Mouse (Mus musculus): ENCODE measurements around the gene Shroom3. TPM values are rescaled to one million over a fixed set of nuclear protein-coding genes. Genes with fewer than 3 reads are reported as not detected.
"Not testable (repeated sequence)": the region's sequence is repeated elsewhere in the genome, so short reads cannot be mapped to it uniquely, and the experiment has no call there.

The Shroom3 gene
- polyA plus RNA-seq, 1 experiment from 2014 or later, result 5.0 TPM

- Histone ChIP-seq H3K27me3 (ENCODE audit: low read depth, poor library complexity, severe bottlenecking) (no peaks in the 10 kb centered on the region), H3K9me3 (replicated peaks) (no peaks in the 10 kb centered on the region; the same call in 1 of the 2 replicates), H3K4me3 (no peak overlapping the region), H3K36me3 (peaks cover 20% of the 10 kb centered on the region), H3K27ac (peak overlapping the region; percentile 86), H3K4me1 (peaks cover 31% of the 10 kb centered on the region)
- 67% methylated on average over 9 of the region's 9 CpGs for WGBS
- DNase-seq (ENCODE audit: low spot score), result no peak
These were observed 221.9 kb downstream of the Shroom3 start for GRCm38 (mm10) chr5:92905146-92905545.

GRCm38 (mm10) chr5:92905594-92906008, 222.4 kb downstream of the Shroom3 start:
- Histone ChIP-seq H3K27me3 (ENCODE audit: low read depth, poor library complexity, severe bottlenecking) (no peaks in the 10 kb centered on the region), H3K4me1 (peaks cover 26% of the 10 kb centered on the region), H3K27ac (peak overlapping the region; percentile 86), H3K9me3 (replicated peaks) (no peaks in the 10 kb centered on the region; the same call in 1 of the 2 replicates), H3K4me3 (peak overlapping the region; percentile 19), H3K36me3 (peaks cover 21% of the 10 kb centered on the region)
- WGBS, result 8% methylated on average over 8 of the region's 8 CpGs
- peak; percentile 73 for DNase-seq (ENCODE audit: low spot score)

DNA sequence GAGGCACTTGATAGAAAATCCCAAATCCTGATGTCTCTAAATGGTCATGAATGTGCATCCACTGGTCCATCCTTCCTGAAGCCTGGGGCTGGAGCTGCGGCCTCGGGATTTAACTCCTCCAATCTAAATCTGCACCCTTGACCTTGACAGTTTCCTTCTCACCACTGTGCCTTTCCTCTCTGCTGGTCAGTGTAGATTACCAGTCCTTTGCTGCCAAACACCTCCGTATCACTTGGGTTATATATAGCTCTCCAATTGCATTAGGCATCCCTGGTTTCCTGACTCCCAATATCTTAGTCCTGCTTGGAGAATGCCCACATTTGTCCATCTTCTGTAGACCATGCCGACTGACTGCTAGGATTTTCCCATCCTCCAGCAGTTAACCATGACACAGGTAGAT, 225.0 kb downstream of the Shroom3 start:
- H3K4me1 ChIP-seq, result peaks cover 19% of the 10 kb centered on the region
- H3K36me3 ChIP-seq, result peaks cover 25% of the 10 kb centered on the region

GRCm38 (mm10) chr5:92910838-92911237, 227.6 kb downstream of the Shroom3 start:
- no peak for DNase-seq (ENCODE audit: low spot score)
- no peaks in the 10 kb centered on the region for H3K27me3 ChIP-seq (ENCODE audit: low read depth, poor library complexity, severe bottlenecking)
- H3K27ac ChIP-seq, result no peak overlapping the region
- H3K4me3 ChIP-seq, result no peak overlapping the region
- no peaks in the 10 kb centered on the region; the same call in 1 of the 2 replicates for H3K9me3 ChIP-seq (replicated peaks)
- peaks cover 16% of the 10 kb centered on the region for H3K4me1 ChIP-seq
- WGBS, result 86% methylated on average over 3 of the region's 3 CpGs
- peaks cover 28% of the 10 kb centered on the region for H3K36me3 ChIP-seq

More for the DNA sequence above, 225.0 kb downstream of the Shroom3 start:
- H3K9me3 ChIP-seq (replicated peaks), result no peaks in the 10 kb centered on the region; the same call in 1 of the 2 replicates
- WGBS, result 93% methylated on average over 4 of the region's 4 CpGs
- H3K4me3 ChIP-seq, result no peak overlapping the region
- DNase-seq (ENCODE audit: low spot score), result no peak
- H3K27me3 ChIP-seq (ENCODE audit: low read depth, poor library complexity, severe bottlenecking), result no peaks in the 10 kb centered on the region
- no peak overlapping the region for H3K27ac ChIP-seq

GRCm38 (mm10) chr5:92915421-92915820, 232.2 kb downstream of the Shroom3 start:
- Histone ChIP-seq H3K9me3 (replicated peaks) (no peaks in the 10 kb centered on the region), H3K4me1 (peaks cover 35% of the 10 kb centered on the region), H3K27ac (peak overlapping the region; percentile 68), H3K36me3 (peaks cover 8% of the 10 kb centered on the region; the same call in 1 of the 2 replicates), H3K27me3 (ENCODE audit: low read depth, poor library complexity, severe bottlenecking) (no peaks in the 10 kb centered on the region), H3K4me3 (no peak overlapping the region)
- WGBS, result 10% methylated on average over 10 of the region's 10 CpGs
- DNase-seq (ENCODE audit: low spot score), result no peak

GRCm38 (mm10) chr5:92917755-92918154, 234.5 kb downstream of the Shroom3 start:
- no peaks in the 10 kb centered on the region for H3K9me3 ChIP-seq (replicated peaks)
- peaks cover 35% of the 10 kb centered on the region for H3K4me1 ChIP-seq
- peak overlapping the region; percentile 58 for H3K27ac ChIP-seq

GRCm38 (mm10) chr5:92918170-92918569, 234.9 kb downstream of the Shroom3 start:
- Histone ChIP-seq H3K9me3 (replicated peaks) (no peaks in the 10 kb centered on the region), H3K36me3 (peaks cover 15% of the 10 kb centered on the region), H3K27ac (peak overlapping the region; percentile 58; the same call in 1 of the 2 replicates), H3K4me3 (no peak overlapping the region), H3K27me3 (ENCODE audit: low read depth, poor library complexity, severe bottlenecking) (no peaks in the 10 kb centered on the region), H3K4me1 (peaks cover 35% of the 10 kb centered on the region)
- no peak for DNase-seq (ENCODE audit: low spot score)
- WGBS, result 40% methylated on average over 10 of the region's 10 CpGs

More at GRCm38 (mm10) chr5:92917755-92918154, 234.5 kb downstream of the Shroom3 start:
- DNase-seq (ENCODE audit: low spot score), result no peak
- no peak overlapping the region for H3K4me3 ChIP-seq
- no peaks in the 10 kb centered on the region for H3K27me3 ChIP-seq (ENCODE audit: low read depth, poor library complexity, severe bottlenecking)
- H3K36me3 ChIP-seq, result peaks cover 16% of the 10 kb centered on the region
- 74% methylated on average over 6 of the region's 6 CpGs for WGBS

- no peak for DNase-seq (ENCODE audit: low spot score)
- H3K4me3 ChIP-seq, result no peak overlapping the region
- H3K27ac ChIP-seq, result peak overlapping the region; percentile 58; the same call in 1 of the 2 replicates
- peaks cover 17% of the 10 kb centered on the region for H3K36me3 ChIP-seq
- WGBS, result 67% methylated on average over 9 of the region's 9 CpGs
- H3K27me3 ChIP-seq (ENCODE audit: low read depth, poor library complexity, severe bottlenecking), result no peaks in the 10 kb centered on the region
- no peaks in the 10 kb centered on the region for H3K9me3 ChIP-seq (replicated peaks)
- peaks cover 35% of the 10 kb centered on the region for H3K4me1 ChIP-seq
These were observed 235.6 kb downstream of the Shroom3 start for GRCm38 (mm10) chr5:92918866-92919265.

DNA sequence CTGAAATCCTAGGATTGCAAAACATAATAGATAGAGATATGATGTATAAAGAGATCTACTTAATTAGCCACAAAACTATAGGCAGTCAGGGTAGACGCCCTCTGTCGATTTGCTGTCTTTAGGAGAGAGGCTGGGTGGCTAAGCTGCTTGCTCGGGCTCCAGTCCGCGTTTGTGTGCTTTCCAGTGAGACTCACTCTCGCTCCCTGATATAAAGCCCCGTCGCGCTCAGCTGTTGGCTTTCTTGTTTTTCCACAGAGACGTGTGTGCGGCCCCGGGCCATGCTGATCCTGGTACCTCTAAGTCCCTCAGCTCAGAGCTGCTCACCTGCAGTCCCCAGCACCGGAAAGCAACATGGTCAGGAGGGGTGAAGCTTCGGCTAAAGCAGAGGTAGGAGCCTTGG, 236.2 kb downstream of the Shroom3 start:
- WGBS, result 85% methylated on average over 14 of the region's 14 CpGs
- H3K36me3 ChIP-seq, result peaks cover 17% of the 10 kb centered on the region
- H3K4me1 ChIP-seq, result peaks cover 39% of the 10 kb centered on the region
- H3K9me3 ChIP-seq (replicated peaks), result no peaks in the 10 kb centered on the region
- no peak overlapping the region for H3K4me3 ChIP-seq
- H3K27me3 ChIP-seq (ENCODE audit: low read depth, poor library complexity, severe bottlenecking), result no peaks in the 10 kb centered on the region
- DNase-seq (ENCODE audit: low spot score), result no peak
- peak overlapping the region; percentile 28; the same call in 1 of the 2 replicates for H3K27ac ChIP-seq

- Histone ChIP-seq H3K36me3 (peaks cover 17% of the 10 kb centered on the region), H3K27ac (no peak overlapping the region), H3K27me3 (ENCODE audit: low read depth, poor library complexity, severe bottlenecking) (no peaks in the 10 kb centered on the region), H3K4me3 (no peak overlapping the region), H3K9me3 (replicated peaks) (no peaks in the 10 kb centered on the region), H3K4me1 (peaks cover 38% of the 10 kb centered on the region)
- 94% methylated on average over 8 of the region's 8 CpGs for WGBS
- DNase-seq (ENCODE audit: low spot score), result no peak
These were observed 237.7 kb downstream of the Shroom3 start for GRCm38 (mm10) chr5:92920984-92921383.

DNA sequence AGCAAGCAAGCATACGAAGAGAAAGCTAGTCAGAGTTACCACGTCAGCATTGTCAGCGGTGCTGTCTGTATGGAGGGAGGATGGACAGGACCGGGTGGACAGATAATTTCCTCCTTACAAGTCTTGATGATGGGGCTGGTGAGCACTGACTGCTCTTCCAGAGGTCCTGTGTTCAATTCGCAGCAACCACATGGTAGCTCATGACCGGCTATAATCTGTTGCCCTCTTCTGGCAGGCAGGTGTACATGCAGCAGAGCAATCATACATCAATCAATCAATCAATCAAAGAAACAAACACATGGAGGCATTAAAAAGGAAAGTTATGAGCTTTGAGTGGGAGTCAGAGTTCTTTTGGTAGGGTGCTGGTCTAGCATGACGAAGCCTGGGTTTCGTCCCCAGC, 238.5 kb downstream of the Shroom3 start:
- H3K9me3 ChIP-seq (replicated peaks), result no peaks in the 10 kb centered on the region
- H3K36me3 ChIP-seq, result peaks cover 17% of the 10 kb centered on the region
- 85% methylated on average over 8 of the region's 8 CpGs for WGBS
- H3K4me3 ChIP-seq, result no peak overlapping the region
- H3K27ac ChIP-seq, result no peak overlapping the region
- DNase-seq (ENCODE audit: low spot score), result no peak
- no peaks in the 10 kb centered on the region for H3K27me3 ChIP-seq (ENCODE audit: low read depth, poor library complexity, severe bottlenecking)
- H3K4me1 ChIP-seq, result peaks cover 32% of the 10 kb centered on the region

DNA sequence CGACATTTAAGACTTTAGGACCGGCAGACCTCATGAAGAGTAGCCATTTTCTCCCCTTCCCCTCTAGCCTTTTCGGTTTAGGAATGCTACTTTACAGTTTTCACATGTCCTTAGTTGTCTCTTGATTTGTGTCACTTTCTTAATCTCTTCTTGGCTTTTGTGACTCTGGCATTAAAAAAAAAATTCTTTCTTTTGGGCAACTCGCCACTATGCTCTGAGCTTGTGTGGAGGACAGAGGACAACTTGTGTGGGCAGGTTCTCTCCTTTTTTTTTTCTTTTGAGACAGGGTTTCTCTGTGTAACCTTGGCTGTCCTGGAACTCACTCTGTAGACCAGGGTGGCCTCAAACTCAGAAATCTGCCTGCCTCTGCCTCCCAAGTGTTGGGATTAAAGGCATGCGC, 239.7 kb downstream of the Shroom3 start:
- not testable (repeated sequence) for H3K9me3 ChIP-seq (replicated peaks); H3K27ac ChIP-seq; DNase-seq (ENCODE audit: low spot score); H3K27me3 ChIP-seq (ENCODE audit: low read depth, poor library complexity, severe bottlenecking); H3K4me3 ChIP-seq
- Histone ChIP-seq H3K36me3 (peaks cover 21% of the 10 kb centered on the region), H3K4me1 (peaks cover 28% of the 10 kb centered on the region)
- 93% methylated on average over 5 of the region's 5 CpGs for whole genome bisulfite sequencing

DNA sequence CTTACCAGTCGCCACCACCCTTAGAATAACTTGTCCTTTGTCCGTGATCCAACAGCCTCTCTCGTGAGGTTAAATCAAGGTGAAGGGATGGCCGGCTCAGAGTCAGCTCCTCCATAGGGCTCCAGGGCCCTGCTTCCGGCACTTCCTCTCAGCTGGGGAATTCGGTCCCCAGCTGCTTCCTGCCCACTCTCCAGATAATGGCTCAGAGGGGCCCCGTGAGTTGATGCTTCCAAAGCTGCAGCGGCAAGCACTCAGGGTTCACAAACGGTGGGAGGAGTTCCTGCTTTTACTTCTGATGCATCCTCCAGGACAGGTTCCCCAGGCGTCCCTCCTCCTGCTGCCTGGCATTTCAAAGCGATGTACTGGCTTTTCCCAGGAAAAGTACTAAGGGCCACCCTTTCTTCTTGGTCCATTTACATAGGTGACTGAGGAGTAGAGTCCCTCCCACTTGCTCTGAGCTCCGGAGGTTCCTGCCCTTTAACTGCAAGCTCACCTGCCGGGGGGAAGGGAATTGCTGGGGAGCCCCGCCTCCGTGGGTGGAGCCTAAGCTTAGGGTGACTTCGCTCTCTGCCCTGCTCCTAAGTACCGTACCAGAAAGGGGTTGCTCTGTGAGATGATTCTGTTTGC, 241.7 kb downstream of the Shroom3 start:
- Histone ChIP-seq H3K36me3 (peaks cover 21% of the 10 kb centered on the region), H3K4me1 (peaks cover 22% of the 10 kb centered on the region), H3K27me3 (ENCODE audit: low read depth, poor library complexity, severe bottlenecking) (no peaks in the 10 kb centered on the region), H3K9me3 (replicated peaks) (no peaks in the 10 kb centered on the region), H3K4me3 (peak overlapping the region; percentile 34), H3K27ac (peak overlapping the region; percentile 8; the same call in 1 of the 2 replicates)
- peak; percentile 61 for DNase-seq (ENCODE audit: low spot score)
- WGBS, result 5% methylated on average over 17 of the region's 17 CpGs

All from limb, embryonic 10.5 days (tissue).